20 mouse cellular contexts compared by ENCODE assay signal in the genomic region with DNA sequence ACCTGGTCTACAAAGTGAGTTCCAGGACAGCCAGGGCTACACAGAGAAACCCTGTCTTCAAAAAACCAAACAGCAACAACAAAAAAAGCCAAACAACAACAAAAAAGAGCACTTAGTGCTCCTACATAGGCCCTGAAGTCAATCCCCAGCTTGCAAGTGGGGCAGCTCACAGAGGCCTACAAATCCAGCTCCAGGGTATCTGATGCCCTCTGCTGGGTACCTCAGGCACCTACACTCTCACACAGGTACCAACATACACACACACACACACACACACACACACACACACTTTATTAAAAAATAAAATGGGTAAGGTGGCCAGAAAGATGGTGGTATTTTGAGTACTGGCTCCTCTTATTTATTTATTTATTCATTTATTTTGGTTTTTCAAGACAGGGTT. TPM values are rescaled to one million over a fixed set of nuclear protein-coding genes. Genes with fewer than 3 reads are reported as not detected.
DNase-seq lines count a peak whose midpoint lies in the region; ATAC-seq and TF ChIP-seq lines count a peak whose summit lies in the region.
"Had no signal": no experiment of that assay in that cellular context is flagged by ENCODE, and none has a peak within 500 bp of the region (broad histone marks: within the 10 kb centered on the region; RNA-seq: fewer than 3 reads in every experiment).

No protein-coding gene starts in this region.

- no peak overlapping the region for H3K4me2 ChIP-seq in kidney, postnatal 0 days (ENCODE audit: low read length)
- H3K4me2 ChIP-seq: embryonic facial prominence, embryonic 13.5 days; forebrain, embryonic 12.5 days; heart, embryonic 12.5 days; hindbrain, embryonic 14.5 days had no signal

- H3K4me3 ChIP-seq in kidney, postnatal 0 days (replicated peaks; ENCODE audit: low read depth, low read length): no peak overlapping the region
- no peak overlapping the region for H3K4me3 ChIP-seq in kidney, adult 2 months (ENCODE audit: insufficient read depth, low read depth, low read length)
- H3K4me3 ChIP-seq: embryonic facial prominence, embryonic 13.5 days; forebrain, embryonic 12.5 days; gastrocnemius, adult 2 months; heart, embryonic 12.5 days; hindbrain, embryonic 10.5 days had no signal

- H3K9me3 ChIP-seq in kidney, postnatal 0 days (replicated peaks; ENCODE audit: low read length): no peaks in the 10 kb centered on the region
- H3K9me3 ChIP-seq: embryonic facial prominence, embryonic 13.5 days; forebrain, embryonic 12.5 days; heart, embryonic 12.5 days; hindbrain, embryonic 10.5 days had no signal

- H3K36me3 ChIP-seq in kidney, postnatal 0 days (ENCODE audit: insufficient read depth, low read length): no peaks in the 10 kb centered on the region
- no peaks in the 10 kb centered on the region for H3K36me3 ChIP-seq in kidney, adult 2 months (ENCODE audit: control insufficient read depth, insufficient read depth, low read length)
- H3K36me3 ChIP-seq: embryonic facial prominence, embryonic 13.5 days; forebrain, embryonic 12.5 days; heart, embryonic 12.5 days; hindbrain, embryonic 10.5 days had no signal

- no peaks in the 10 kb centered on the region for H3K27me3 ChIP-seq in kidney, postnatal 0 days (ENCODE audit: insufficient read depth, low read length)
- no peaks in the 10 kb centered on the region for H3K27me3 ChIP-seq in kidney, adult 2 months (replicated peaks; ENCODE audit: control insufficient read depth, insufficient read depth, low read length)
- H3K27me3 ChIP-seq: embryonic facial prominence, embryonic 13.5 days; forebrain, embryonic 12.5 days; heart, embryonic 12.5 days had no signal

- no peak for ATAC-seq in kidney, postnatal 0 days (replicated peaks; ENCODE audit: low FRiP score, low read depth)
- ATAC-seq: forebrain, postnatal 0 days had no signal

- TF ChIP-seq POLR2A in kidney, adult 2 months (IDR thresholded peaks at IDR 0.05; ENCODE audit: low read depth, low read length): no peak

- no peak overlapping the region for H3K27ac ChIP-seq in kidney, postnatal 0 days
- H3K27ac ChIP-seq in kidney, adult 2 months (ENCODE audit: insufficient read depth, low read depth, low read length): no peak overlapping the region
- H3K27ac ChIP-seq: embryonic facial prominence, embryonic 13.5 days; forebrain, embryonic 12.5 days; gastrocnemius, adult 2 months; hindbrain, embryonic 10.5 days; hindbrain, embryonic 14.5 days had no signal

- peak; percentile 6; the same call in 1 of the 2 replicates for TF ChIP-seq CTCF in kidney, postnatal 0 days (IDR thresholded peaks at IDR 0.05; ENCODE audit: low read depth)
- TF ChIP-seq CTCF in kidney, adult 2 months (conservative IDR thresholded peaks at IDR 0.05; ENCODE audit: insufficient read depth, insufficient read length, low read depth, low read length): no peak

- H3K9ac ChIP-seq in kidney, postnatal 0 days (ENCODE audit: low read depth, low read length): no peak overlapping the region
- H3K9ac ChIP-seq: embryonic facial prominence, embryonic 13.5 days; forebrain, embryonic 12.5 days; forebrain, postnatal 0 days; heart, embryonic 12.5 days; hindbrain, embryonic 14.5 days had no signal

- no peaks in the 10 kb centered on the region for H3K4me1 ChIP-seq in kidney, postnatal 0 days (replicated peaks; ENCODE audit: insufficient read depth, low read length)
- H3K4me1 ChIP-seq in kidney, adult 2 months (ENCODE audit: control insufficient read depth, insufficient read depth, low read length): 0 out of 2 replicates have a peak, but pooled peaks cover 1% of the 10 kb centered on the region

- DNase-seq in kidney, postnatal 0 days (ENCODE audit: low spot score): no peak
- DNase-seq in kidney, adult 2 months: no peak
- DNase-seq in ES-CJ7 (ENCODE audit: low read depth, low spot score) (peak; percentile 67), R1 (ENCODE audit: low read depth, low spot score) (peak; percentile 78)
- DNase-seq in adrenal gland, adult (ENCODE audit: inconsistent age in 2 of 2, low spot score in 1 of 2): no peak
- DNase-seq in adrenal gland, postnatal 4 days (ENCODE audit: low spot score in 2 of 2): no peak
- DNase-seq: adrenal gland, adult 8-10 months; adrenal gland, postnatal 36 days; cerebellum, adult 11 months; cerebellum, adult 8-10 months; cerebellum, postnatal 36 days; forebrain, postnatal 0 days; gastrocnemius, adult 2 months; gastrocnemius, postnatal 25 days; kidney, adult 11 months had no signal

RNA-seq across cellular contexts. Expression of a gene that starts 3.7 kb away (rescaled TPM):
- 33.3 and 35.6 TPM in 2 replicates for polyA plus RNA-seq in kidney, postnatal 0 days (2015; fragmentation: Nextera tagmentation; extraction: Ambion mirVana)
- 54.0 and 54.4 TPM in 2 replicates for polyA plus RNA-seq in kidney, adult 2 months (2012; rRNA removed)
- 10 to 100 TPM; 85.2 to 90.4 TPM for total RNA-seq in adrenal gland, postnatal 4 days (2021)

RNA-seq across cellular contexts. Expression of a gene that starts 20.7 kb away (rescaled TPM):
- polyA plus RNA-seq in kidney, postnatal 0 days (2015; fragmentation: Nextera tagmentation; extraction: Ambion mirVana): 82.0 and 90.8 TPM in 2 replicates
- 140 and 164 TPM in 2 replicates for polyA plus RNA-seq in kidney, adult 2 months (2012; rRNA removed)
- total RNA-seq in adrenal gland, postnatal 4 days (2021): 10 to 100 TPM; 55.8 to 55.9 TPM

RNA-seq across cellular contexts. Expression of a gene that starts 42.1 kb away (rescaled TPM):
- polyA plus RNA-seq in kidney, postnatal 0 days (2015; fragmentation: Nextera tagmentation; extraction: Ambion mirVana): 27.3 and 29.8 TPM in 2 replicates
- polyA plus RNA-seq in kidney, adult 2 months (2012; rRNA removed): 16.6 and 17.7 TPM in 2 replicates
- total RNA-seq in adrenal gland, postnatal 4 days (2021): 10 to 100 TPM; 36.3 to 37.6 TPM

Comparison
In these comparisons a context has a peak if more than half of its experiments do, and no peak if none do; other contexts are left out.
1. DNase-seq: peak in ES-CJ7 (single experiment) and R1 (single experiment); none in kidney, postnatal 0 days (single experiment), kidney, adult 2 months (single experiment), adrenal gland, adult (0 of 2) and adrenal gland, postnatal 4 days (0 of 2).